Mouse (Mus musculus) heart, postnatal 0 days (tissue): Measurements from ENCODE around the gene Syt1.

ENCODE experiments used
- CTCF ChIP-seq: IDR thresholded peaks from 2 replicates; pipeline ENCODE4 v1.5.1; 2016; ENCODE audit warnings: antibody characterized with exemption, control low read depth, low read depth
- EP300 ChIP-seq: IDR thresholded peaks from 2 replicates; pipeline ENCODE4 v1.6.1; 2016; ENCODE audit warnings: antibody characterized with exemption, low read depth

DNA sequence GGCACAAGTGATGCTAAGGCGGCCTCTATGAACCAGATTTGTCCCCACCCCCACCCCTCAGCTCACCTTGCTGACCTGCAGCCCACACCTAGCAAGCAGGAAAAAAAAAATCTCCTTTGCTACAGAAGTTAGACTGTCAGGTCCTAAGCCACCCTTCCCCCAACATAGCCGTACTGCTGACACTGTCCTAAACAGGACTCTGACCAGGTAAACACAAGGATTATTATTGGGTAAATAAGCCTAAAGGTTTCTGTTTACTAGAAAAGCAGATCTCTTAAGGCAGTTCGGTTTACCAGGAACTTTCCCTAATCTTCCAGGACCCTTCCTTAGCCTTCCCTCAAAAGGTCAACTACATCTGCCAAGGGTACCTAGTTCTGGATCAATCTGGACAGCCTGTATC, 501.2 kb downstream of the Syt1 start:
- TF ChIP-seq CTCF (no peak), EP300 (no peak)
